In genomic region chr9:108805768-108806167, GRCm38 (mm10) we compare ENCODE assay signal across 25 mouse cellular contexts. TPM values are rescaled to one million over a fixed set of nuclear protein-coding genes. Genes with fewer than 3 reads are reported as not detected.
DNase-seq lines count a peak whose midpoint lies in the region; ATAC-seq and TF ChIP-seq lines count a peak whose summit lies in the region.
"Had no signal": no experiment of that assay in that cellular context is flagged by ENCODE, and none has a peak within 500 bp of the region (broad histone marks: within the 10 kb centered on the region; RNA-seq: fewer than 3 reads in every experiment).

No protein-coding gene starts in this region.

- H3K4me1 ChIP-seq in E14TG2a.4 (replicated peaks; ENCODE audit: low read depth, low read length), result peaks cover 48% of the 10 kb centered on the region
- H3K4me1 ChIP-seq in MEL (ENCODE audit: control insufficient read depth in 1 of 2, insufficient read depth in 2 of 2, low read length in 2 of 2), result peaks cover 19 to 27% of the 10 kb centered on the region in 2 experiments
- peaks cover 39% of the 10 kb centered on the region for H3K4me1 ChIP-seq in liver, embryonic 11.5 days (replicated peaks; ENCODE audit: control insufficient read depth, insufficient read depth, low read length)
- H3K4me1 ChIP-seq in liver, postnatal 0 days (ENCODE audit: insufficient read depth), result peaks cover 36% of the 10 kb centered on the region
- peaks cover 19% of the 10 kb centered on the region for H3K4me1 ChIP-seq in forebrain, embryonic 15.5 days

- no peak for TF ChIP-seq CTCF in E14TG2a.4 (conservative IDR thresholded peaks at IDR 0.05; ENCODE audit: low read length)
- TF ChIP-seq CTCF in MEL (IDR thresholded peaks at IDR 0.05 in 2 of 3, conservative IDR thresholded peaks at IDR 0.05 in 1 of 3; ENCODE audit: control insufficient read depth in 1 of 3, insufficient read depth in 1 of 3, low read depth in 2 of 3, low read length in 3 of 3, poor library complexity in 1 of 3, severe bottlenecking in 1 of 3), result no peak
- TF ChIP-seq CTCF in liver, postnatal 0 days (IDR thresholded peaks at IDR 0.05; ENCODE audit: low read depth), result no peak
- TF ChIP-seq CTCF in gastrocnemius, adult 2 months (IDR thresholded peaks at IDR 0.05), result no peak

- H3K79me2 ChIP-seq in MEL (ENCODE audit: control insufficient read depth, insufficient read depth, low read length, poor library complexity), result peaks cover 2% of the 10 kb centered on the region; the same call in 1 of the 2 replicates

- H3K4me3 ChIP-seq in E14TG2a.4 (replicated peaks; ENCODE audit: low read length) (0 out of 2 replicates have a peak overlapping the region, but pooled peaks have one; percentile 17), MEL (ENCODE audit: control insufficient read depth in 1 of 2, insufficient read depth in 1 of 2, low read depth in 2 of 2, low read length in 2 of 2) (no peak overlapping the region)
- H3K4me3 ChIP-seq in liver, embryonic 11.5 days (ENCODE audit: low read depth, low read length), result no peak overlapping the region
- no peak overlapping the region for H3K4me3 ChIP-seq in liver, postnatal 0 days (ENCODE audit: low read depth, low read length)
- H3K4me3 ChIP-seq in gastrocnemius, adult 2 months, result no peak overlapping the region
- H3K4me3 ChIP-seq in forebrain, embryonic 15.5 days, result no peak overlapping the region
- H3K4me3 ChIP-seq: embryonic facial prominence, embryonic 12.5 days; erythroblast, embryonic 14.5 days; forebrain, embryonic 13.5 days; hindbrain, embryonic 13.5 days; left cerebral cortex, adult 2 months; limb, embryonic 15.5 days; midbrain, embryonic 10.5 days had no signal

- no peak overlapping the region for H3K4me2 ChIP-seq in liver, embryonic 11.5 days
- H3K4me2 ChIP-seq in liver, postnatal 0 days (ENCODE audit: low read depth, low read length), result peak overlapping the region; percentile 11; the same call in 1 of the 2 replicates
- no peak overlapping the region for H3K4me2 ChIP-seq in forebrain, embryonic 15.5 days (replicated peaks)
- H3K4me2 ChIP-seq: embryonic facial prominence, embryonic 12.5 days; forebrain, embryonic 13.5 days; hindbrain, embryonic 13.5 days; limb, embryonic 15.5 days had no signal

- H3K9ac ChIP-seq in MEL (ENCODE audit: control insufficient read depth, low read depth, low read length, poor library complexity, severe bottlenecking), result no peak overlapping the region
- H3K9ac ChIP-seq in liver, embryonic 11.5 days (ENCODE audit: low read depth, low read length), result no peak overlapping the region; the same call in 1 of the 2 replicates
- H3K9ac ChIP-seq in liver, postnatal 0 days (replicated peaks), result no peak overlapping the region
- no peak overlapping the region for H3K9ac ChIP-seq in forebrain, embryonic 15.5 days (replicated peaks)
- H3K9ac ChIP-seq: embryonic facial prominence, embryonic 12.5 days; forebrain, embryonic 13.5 days; hindbrain, embryonic 13.5 days; limb, embryonic 15.5 days had no signal

- peak; percentile 64 for ATAC-seq in liver, embryonic 11.5 days (replicated peaks; ENCODE audit: low FRiP score)
- ATAC-seq in liver, postnatal 0 days, result peak; percentile 8
- ATAC-seq in forebrain, embryonic 15.5 days (replicated peaks), result no peak
- ATAC-seq: forebrain, embryonic 13.5 days had no signal

- 78% methylated on average over 8 of the region's 8 CpGs for WGBS in liver, embryonic 11.5 days
- WGBS in liver, postnatal 0 days (ENCODE audit: insufficient replicate concordance), result 67% methylated on average over 8 of the region's 8 CpGs
- 84% methylated on average over 8 of the region's 8 CpGs for WGBS in forebrain, embryonic 15.5 days

- intact Hi-C loops in gastrocnemius, adult 2 months (cut with DNase I), result no loop called here

- no peak for TF ChIP-seq EP300 in MEL (IDR thresholded peaks at IDR 0.05; ENCODE audit: low read depth in 1 of 2, low read length in 2 of 2)
- TF ChIP-seq EP300 in liver, postnatal 0 days (IDR thresholded peaks at IDR 0.05; ENCODE audit: low read depth), result peak; percentile 30; the same call in 1 of the 2 replicates

- H3K27me3 ChIP-seq in E14TG2a.4 (ENCODE audit: insufficient read depth, low read length) (no peaks in the 10 kb centered on the region), MEL (ENCODE audit: control insufficient read depth in 1 of 2, insufficient read depth in 2 of 2, low read length in 2 of 2) (no peaks in the 10 kb centered on the region)
- no peaks in the 10 kb centered on the region for H3K27me3 ChIP-seq in liver, embryonic 11.5 days (replicated peaks; ENCODE audit: control insufficient read depth, insufficient read depth, low read length)
- H3K27me3 ChIP-seq in liver, postnatal 0 days (ENCODE audit: insufficient read depth, low read length), result no peaks in the 10 kb centered on the region
- no peaks in the 10 kb centered on the region for H3K27me3 ChIP-seq in forebrain, embryonic 15.5 days
- H3K27me3 ChIP-seq: embryonic facial prominence, embryonic 12.5 days; forebrain, embryonic 13.5 days; hindbrain, embryonic 13.5 days; limb, embryonic 15.5 days had no signal

- H3K27ac ChIP-seq in MEL (ENCODE audit: control insufficient read depth, low read depth, low read length), result no peak overlapping the region
- H3K27ac ChIP-seq in liver, embryonic 11.5 days (ENCODE audit: low read depth, low read length), result peak overlapping the region; percentile 68; the same call in 1 of the 2 replicates
- peak overlapping the region; percentile 88 for H3K27ac ChIP-seq in liver, postnatal 0 days (ENCODE audit: low read depth)
- H3K27ac ChIP-seq in gastrocnemius, adult 2 months, result no peak overlapping the region
- no peak overlapping the region for H3K27ac ChIP-seq in forebrain, embryonic 15.5 days (replicated peaks)
- H3K27ac ChIP-seq: embryonic facial prominence, embryonic 12.5 days; forebrain, embryonic 13.5 days; hindbrain, embryonic 13.5 days; kidney, postnatal 0 days; left cerebral cortex, adult 2 months; limb, embryonic 15.5 days; midbrain, embryonic 10.5 days had no signal

- no peaks in the 10 kb centered on the region for H3K9me3 ChIP-seq in E14TG2a.4 (ENCODE audit: low read length)
- H3K9me3 ChIP-seq in MEL (replicated peaks; ENCODE audit: insufficient read depth, low read length), result no peaks in the 10 kb centered on the region
- no peaks in the 10 kb centered on the region for H3K9me3 ChIP-seq in liver, embryonic 11.5 days (ENCODE audit: control insufficient read depth, low read length)
- no peaks in the 10 kb centered on the region for H3K9me3 ChIP-seq in liver, postnatal 0 days (ENCODE audit: low read length)
- no peaks in the 10 kb centered on the region for H3K9me3 ChIP-seq in forebrain, embryonic 15.5 days
- H3K9me3 ChIP-seq: embryonic facial prominence, embryonic 12.5 days; forebrain, embryonic 13.5 days; hindbrain, embryonic 13.5 days; limb, embryonic 15.5 days; midbrain, embryonic 10.5 days had no signal

- TF ChIP-seq POLR2A in MEL (IDR thresholded peaks at IDR 0.05; ENCODE audit: control insufficient read depth in 1 of 2, insufficient read depth in 1 of 2, low read depth in 1 of 2, low read length in 2 of 2, poor library complexity in 1 of 2), result no peak

- peaks cover 63% of the 10 kb centered on the region for H3K36me3 ChIP-seq in E14TG2a.4 (ENCODE audit: insufficient read depth, low read length)
- peaks cover 13 to 26% of the 10 kb centered on the region in 2 experiments for H3K36me3 ChIP-seq in MEL (ENCODE audit: control insufficient read depth in 1 of 2, insufficient read depth in 2 of 2, low read length in 2 of 2)
- peaks cover 20% of the 10 kb centered on the region for H3K36me3 ChIP-seq in liver, embryonic 11.5 days (ENCODE audit: control insufficient read depth, insufficient read depth, low read length)
- H3K36me3 ChIP-seq in liver, postnatal 0 days (replicated peaks; ENCODE audit: insufficient read depth, low read length), result peaks cover 65% of the 10 kb centered on the region
- peaks cover 68% of the 10 kb centered on the region for H3K36me3 ChIP-seq in forebrain, embryonic 15.5 days

- TF ChIP-seq RAD21 in MEL (IDR thresholded peaks at IDR 0.05; ENCODE audit: low read depth, low read length), result no peak

- DNase-seq in MEL (ENCODE audit: low read depth, low spot score), result no peak
- DNase-seq in liver, embryonic 11.5 days (ENCODE audit: low spot score), result no peak
- DNase-seq in liver, postnatal 0 days, result no peak
- DNase-seq in gastrocnemius, adult 2 months, result no peak
- no peak for DNase-seq in Muller cell, postnatal 12 days (ENCODE audit: inconsistent ontology term)
- DNase-seq: adrenal gland, postnatal 25 days; cerebellum, adult 11 months; cerebellum, postnatal 14 days; heart, adult 11 months; heart, postnatal 36 days; kidney, adult 18-20 months; left cerebral cortex, postnatal 4 days; lung, postnatal 4 days; right cerebral cortex, postnatal 14 days; spleen, adult 18-20 months had no signal

RNA-seq across cellular contexts. Expression of gene Nckipsd, which starts 2.4 kb away (rescaled TPM):
- 3.9 and 6.6 TPM in 2 replicates for total RNA-seq in MEL (2012; rRNA removed)
- 10 to 100 TPM in 1 of 2 experiments, not detected in 1; 10.3 TPM for polyA plus RNA-seq in MEL (2012; ENCODE audit: insufficient read depth in 1 of 2, insufficient read length in 2 of 2, low read depth in 1 of 2, low replicate concordance in 2 of 2, missing spikeins in 1 of 2)
- polyA plus RNA-seq in liver, embryonic 11.5 days (2014; fragmentation: Nextera tagmentation; extraction: Ambion mirVana), result 8.8 and 16.2 TPM in 2 replicates
- 4.5 TPM in 2 replicates for polyA plus RNA-seq in liver, postnatal 0 days (2015; fragmentation: Nextera tagmentation; extraction: Ambion mirVana)
- total RNA-seq in gastrocnemius, adult 2 months (2021), result 1 to 10 TPM; 3.6 to 5.3 TPM
- 21.1 and 21.2 TPM in 2 replicates for polyA plus RNA-seq in forebrain, embryonic 15.5 days (2015; fragmentation: Nextera tagmentation; extraction: Ambion mirVana)

RNA-seq across cellular contexts. Expression of gene Celsr3, which starts 20.4 kb away (rescaled TPM):
- total RNA-seq in MEL (2012; rRNA removed), result 0.12 TPM in 1 of 2 replicates, not detected in the other
- polyA plus RNA-seq in MEL (2012; ENCODE audit: insufficient read depth in 1 of 2, insufficient read length in 2 of 2, low read depth in 1 of 2, low replicate concordance in 2 of 2, missing spikeins in 1 of 2), result under 1 TPM in 1 of 2 experiments, not detected in 1; 0.03 TPM
- 0.08 and 0.22 TPM in 2 replicates for polyA plus RNA-seq in liver, embryonic 11.5 days (2014; fragmentation: Nextera tagmentation; extraction: Ambion mirVana)
- polyA plus RNA-seq in liver, postnatal 0 days (2015; fragmentation: Nextera tagmentation; extraction: Ambion mirVana), result 0.09 and 0.23 TPM in 2 replicates
- under 1 TPM in 1 of 2 experiments, not detected in 1; 0.05 TPM for total RNA-seq in gastrocnemius, adult 2 months (2021)
- polyA plus RNA-seq in forebrain, embryonic 15.5 days (2015; fragmentation: Nextera tagmentation; extraction: Ambion mirVana), result 16.7 and 20.0 TPM in 2 replicates

RNA-seq across cellular contexts. Expression of gene Ip6k2, which starts 22.2 kb away (rescaled TPM):
- 21.3 and 25.1 TPM in 2 replicates for total RNA-seq in MEL (2012; rRNA removed)
- 10 to 100 TPM in 1 of 2 experiments, not detected in 1; 33.7 TPM for polyA plus RNA-seq in MEL (2012; ENCODE audit: insufficient read depth in 1 of 2, insufficient read length in 2 of 2, low read depth in 1 of 2, low replicate concordance in 2 of 2, missing spikeins in 1 of 2)
- polyA plus RNA-seq in liver, embryonic 11.5 days (2014; fragmentation: Nextera tagmentation; extraction: Ambion mirVana), result 31.8 and 37.5 TPM in 2 replicates
- 12.4 and 18.6 TPM in 2 replicates for polyA plus RNA-seq in liver, postnatal 0 days (2015; fragmentation: Nextera tagmentation; extraction: Ambion mirVana)
- 10 to 100 TPM; 16.0 to 16.7 TPM for total RNA-seq in gastrocnemius, adult 2 months (2021)
- 206 and 208 TPM in 2 replicates for polyA plus RNA-seq in forebrain, embryonic 15.5 days (2015; fragmentation: Nextera tagmentation; extraction: Ambion mirVana)

RNA-seq across cellular contexts. Expression of gene Slc26a6, which starts 47.3 kb away (rescaled TPM):
- total RNA-seq in MEL (2012; rRNA removed), result 8.0 and 8.7 TPM in 2 replicates
- 10 to 100 TPM in 1 of 2 experiments, not detected in 1; 13.2 TPM for polyA plus RNA-seq in MEL (2012; ENCODE audit: insufficient read depth in 1 of 2, insufficient read length in 2 of 2, low read depth in 1 of 2, low replicate concordance in 2 of 2, missing spikeins in 1 of 2)
- polyA plus RNA-seq in liver, embryonic 11.5 days (2014; fragmentation: Nextera tagmentation; extraction: Ambion mirVana), result 9.0 and 10.5 TPM in 2 replicates
- 2.4 TPM in 2 replicates for polyA plus RNA-seq in liver, postnatal 0 days (2015; fragmentation: Nextera tagmentation; extraction: Ambion mirVana)
- total RNA-seq in gastrocnemius, adult 2 months (2021), result 10 to 100 TPM; 15.7 to 21.2 TPM
- 9.0 and 9.8 TPM in 2 replicates for polyA plus RNA-seq in forebrain, embryonic 15.5 days (2015; fragmentation: Nextera tagmentation; extraction: Ambion mirVana)

Comparison
In these comparisons a context has a peak if more than half of its experiments do, and no peak if none do; other contexts are left out.
1. H3K27ac ChIP-seq: peak in liver, embryonic 11.5 days (single experiment) and liver, postnatal 0 days (single experiment); none in MEL (single experiment), gastrocnemius, adult 2 months (single experiment) and forebrain, embryonic 15.5 days (single experiment).
2. RNA of gene Celsr3, which starts 20.4 kb away (polyA plus RNA-seq): 16.7 to 20.0 TPM in forebrain, embryonic 15.5 days; 0.09 to 0.23 TPM in liver, postnatal 0 days, 0.08 to 0.22 TPM in liver, embryonic 11.5 days and 0.03 TPM in MEL; every median in the first group is over 10 times any median in the second.